Mouse (Mus musculus) thymus, postnatal 4 days (tissue): ENCODE data around the gene Nbeal2.

ENCODE experiments used
- DNase-seq: peaks from one replicate; pipeline ENCODE4 v3.0.0; 2021

The Nbeal2 gene

DNA sequence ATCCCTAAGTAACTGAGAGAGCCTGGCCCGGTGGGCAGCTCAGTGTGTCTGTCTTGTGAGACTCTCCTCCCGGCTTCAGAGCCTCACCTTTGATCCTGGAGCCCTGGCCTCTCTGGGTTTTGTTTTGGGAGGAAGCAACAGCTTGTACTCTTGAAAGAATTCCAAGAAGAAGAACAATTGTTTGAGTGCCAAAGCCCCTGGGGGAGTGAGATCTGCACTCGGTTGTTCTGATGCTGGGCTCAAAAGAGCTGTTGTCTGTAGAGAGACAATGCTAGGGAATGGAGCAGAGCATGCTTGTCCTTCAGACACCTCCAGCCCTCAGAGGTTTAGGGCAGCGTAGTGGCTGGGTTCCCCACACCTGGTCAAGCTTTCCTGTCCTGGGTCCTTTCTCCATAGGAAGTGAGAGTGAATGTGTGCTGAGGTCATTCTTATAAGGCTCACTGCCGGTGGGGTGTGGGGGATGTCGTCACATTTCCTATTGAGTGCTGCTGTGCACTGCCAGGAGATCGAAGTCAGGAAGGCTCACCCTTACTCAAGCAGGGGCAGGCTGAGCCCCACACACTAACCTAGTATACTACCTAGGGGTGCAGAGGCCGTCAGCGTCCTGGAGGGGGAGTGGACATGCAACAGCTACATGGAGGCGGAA is 19.3 kb upstream of the Nbeal2 start:
- DNase-seq, result no peak

- DNase-seq, result peak; percentile 70
Measured at GRCm38 (mm10) chr9:110672462-110673106, 18.6 kb upstream of the Nbeal2 start.

DNA sequence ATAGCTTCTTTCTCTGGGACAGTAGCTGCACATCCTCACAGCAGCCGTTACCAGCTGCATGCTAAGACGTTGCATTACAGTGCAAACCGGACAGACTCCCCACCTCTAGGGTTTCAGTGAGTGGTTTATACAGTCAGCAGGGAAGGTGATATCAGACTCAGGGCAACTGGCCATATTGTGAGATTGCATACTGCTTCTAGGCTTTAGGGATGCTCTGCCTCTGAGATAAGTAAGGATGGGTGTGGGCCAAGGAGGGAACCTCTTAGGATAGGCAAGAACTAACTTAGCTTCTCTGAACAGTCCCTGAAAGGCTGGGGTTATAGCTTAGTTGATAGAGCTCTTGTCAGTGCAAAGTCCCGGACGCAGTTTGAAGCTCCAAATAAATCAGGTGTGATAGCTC is 15.8 kb upstream of the Nbeal2 start:
- no peak for DNase-seq

DNA sequence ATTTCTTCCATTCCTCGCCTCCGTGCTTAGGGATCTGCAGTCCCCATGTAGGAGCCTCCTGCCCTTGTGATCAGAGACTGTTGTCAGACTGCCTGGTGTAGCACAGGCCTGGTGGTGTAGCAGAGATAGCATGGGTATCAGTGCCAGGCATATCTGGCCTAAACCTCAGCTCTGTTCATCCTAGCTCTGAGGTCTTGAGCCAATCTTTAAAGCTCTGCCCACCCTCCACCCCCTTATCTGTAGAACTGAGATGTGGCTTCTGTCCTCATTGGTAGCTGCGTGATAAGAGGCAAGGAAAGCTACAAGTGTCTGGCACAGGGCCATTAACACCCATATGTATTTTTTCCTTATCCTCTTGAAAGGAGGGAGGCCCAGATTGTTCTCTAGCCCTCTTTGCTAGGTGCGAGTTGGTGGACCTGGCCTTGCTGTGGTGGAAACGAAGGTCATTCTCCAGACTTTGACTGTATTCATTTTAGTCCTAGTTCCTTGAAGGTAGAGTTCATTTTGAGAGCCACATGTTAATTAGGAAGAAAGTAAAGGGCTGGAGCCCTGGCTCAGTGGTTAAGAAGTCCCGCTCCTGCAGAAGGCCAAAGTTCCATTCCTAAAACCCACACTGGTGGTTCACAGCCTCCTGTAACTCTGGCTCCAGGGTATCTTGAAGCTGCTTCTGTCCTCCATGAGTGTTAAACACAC is 14.8 kb upstream of the Nbeal2 start:
- DNase-seq, result no peak

GRCm38 (mm10) chr9:110667219-110667836 is 13.4 kb upstream of the Nbeal2 start:
- DNase-seq, result no peak

- peak; percentile 46 for DNase-seq
Measured at GRCm38 (mm10) chr9:110666374-110666773, 12.4 kb upstream of the Nbeal2 start.

- DNase-seq, result no peak
Measured at GRCm38 (mm10) chr9:110665912-110666311, 12.0 kb upstream of the Nbeal2 start.

DNA sequence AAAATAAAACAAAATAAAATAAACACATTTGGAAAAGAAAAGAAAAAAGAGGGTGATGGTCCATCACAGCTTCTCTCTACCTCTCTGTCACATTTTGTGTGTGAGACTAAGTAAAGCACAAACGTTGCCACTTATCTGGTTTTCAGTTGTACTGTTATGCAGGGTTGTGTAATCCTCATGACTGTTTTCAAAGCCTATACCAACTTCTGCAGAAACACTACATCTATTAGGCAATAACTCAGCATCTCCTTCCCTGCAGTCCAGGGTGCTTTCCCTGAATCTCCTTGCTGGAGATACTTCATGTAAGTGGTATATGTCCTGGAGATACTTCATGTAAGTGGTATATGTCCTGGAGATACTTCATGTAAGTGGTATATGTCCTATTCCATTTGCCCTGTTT is 8.9 kb upstream of the Nbeal2 start:
- DNase-seq, result no peak

GRCm38 (mm10) chr9:110660856-110661612 is 7.1 kb upstream of the Nbeal2 start:
- no peak for DNase-seq

- no peak for DNase-seq
Measured at GRCm38 (mm10) chr9:110660208-110660607, 6.2 kb upstream of the Nbeal2 start.

GRCm38 (mm10) chr9:110659521-110659920 is 5.6 kb upstream of the Nbeal2 start:
- DNase-seq, result no peak

GRCm38 (mm10) chr9:110657474-110658078 is 3.6 kb upstream of the Nbeal2 start:
- DNase-seq, result no peak

DNA sequence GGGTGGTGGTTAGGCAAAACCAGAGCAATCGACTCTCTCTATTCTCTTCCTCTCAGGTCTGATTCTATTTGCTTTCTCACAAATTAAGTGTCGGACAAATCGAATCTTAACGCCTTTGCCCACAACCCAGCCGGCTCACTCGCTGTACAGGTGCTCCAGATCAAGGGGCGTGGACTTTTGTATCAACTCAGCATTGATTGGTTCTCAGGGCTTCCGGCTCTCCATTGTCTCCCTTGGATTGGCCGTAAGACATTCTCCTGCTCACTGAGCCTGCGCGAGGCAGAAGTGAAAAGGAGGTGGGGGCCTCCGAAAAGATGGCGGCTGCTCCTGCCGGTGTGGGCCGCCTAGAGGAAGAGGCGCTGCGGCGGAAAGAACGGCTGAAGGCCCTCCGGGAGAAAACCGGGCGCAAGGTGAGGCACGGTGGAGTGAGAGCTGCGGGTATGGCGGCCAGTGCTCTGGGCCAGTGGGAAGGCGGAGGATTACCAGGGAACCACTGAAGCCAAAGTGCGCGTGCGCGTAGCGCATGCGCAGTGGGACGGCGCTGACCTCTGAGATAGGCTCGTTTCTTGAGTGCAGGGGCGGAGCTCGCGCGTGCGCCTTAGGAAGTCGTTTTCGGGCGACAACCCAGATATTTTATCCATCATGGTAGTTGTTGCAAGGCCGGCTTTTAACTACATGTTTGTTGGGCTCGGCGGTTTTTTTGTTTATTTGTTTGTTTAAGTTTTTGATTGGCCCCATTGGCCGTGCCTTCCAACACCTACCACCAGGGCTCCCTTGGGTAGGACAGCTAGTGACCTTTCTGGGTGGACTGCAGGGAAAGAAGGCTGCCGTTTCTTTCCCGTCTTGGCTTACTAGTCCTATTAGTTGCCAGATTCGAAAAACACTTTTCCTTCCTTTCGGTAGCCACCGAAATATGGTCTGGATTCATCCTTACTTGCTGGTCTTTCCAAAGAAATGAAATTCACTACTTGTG is 2.6 kb upstream of the Nbeal2 start, which contains the start of gene Ccdc12:
TSS of gene Ccdc12 (plus strand) at position 255 of the 973 bp plus-strand sequence.
- peak; percentile 95 for DNase-seq

DNA sequence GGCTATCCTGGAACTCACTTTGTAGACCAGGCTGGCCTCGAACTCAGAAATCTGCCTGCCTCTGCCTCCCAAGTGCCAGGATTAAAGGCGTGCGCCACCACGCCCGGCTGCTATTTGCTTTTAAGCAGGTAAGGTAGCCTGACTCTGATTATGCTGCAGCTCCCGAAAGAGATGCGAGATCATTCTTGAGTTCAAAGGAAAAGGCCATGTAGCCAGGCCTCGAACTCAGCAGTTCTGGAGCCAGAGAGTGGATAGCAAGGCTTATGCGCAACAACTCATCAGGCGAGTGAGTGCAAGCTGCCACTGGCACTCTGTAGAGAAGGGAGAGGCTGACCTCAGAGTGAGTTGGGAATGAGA is 1.7 kb upstream of the Nbeal2 start:
- no peak for DNase-seq

GRCm38 (mm10) chr9:110654726-110655650 is 1.0 kb upstream of the Nbeal2 start:
- DNase-seq, result no peak

DNA sequence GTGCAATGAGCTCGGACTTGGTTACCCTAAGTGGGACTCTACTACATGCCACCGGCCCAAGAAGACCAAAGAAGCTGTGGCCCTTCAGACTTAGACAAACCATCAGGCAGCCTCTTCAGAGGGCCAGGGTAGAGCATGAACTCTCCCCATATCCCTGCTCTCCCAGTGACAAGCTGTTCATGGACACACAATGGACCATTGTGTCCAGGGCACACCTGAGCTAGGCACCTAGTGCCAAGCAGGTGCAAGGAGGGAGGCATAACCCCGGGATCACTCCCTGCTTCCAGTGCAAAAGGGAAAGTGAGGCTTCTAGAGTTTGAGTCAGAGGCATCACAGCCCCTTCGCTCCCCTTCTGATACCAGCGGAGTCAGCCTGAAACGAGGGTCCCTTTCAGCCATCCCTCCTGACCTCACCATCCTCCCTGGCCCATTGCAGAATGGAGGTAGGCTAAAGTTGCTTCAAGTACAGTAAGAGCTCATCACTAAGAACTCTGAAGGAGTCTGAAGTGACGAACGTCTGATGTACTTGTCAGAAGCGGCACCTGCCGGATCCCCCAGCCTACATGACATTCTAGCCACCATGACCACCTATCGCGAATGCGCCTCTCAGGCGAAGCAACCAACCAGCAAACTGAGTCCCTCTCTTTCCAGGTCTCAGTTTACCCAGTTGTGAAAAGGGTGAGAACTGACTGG is 852 bp downstream of the Nbeal2 start:
- no peak for DNase-seq

DNA sequence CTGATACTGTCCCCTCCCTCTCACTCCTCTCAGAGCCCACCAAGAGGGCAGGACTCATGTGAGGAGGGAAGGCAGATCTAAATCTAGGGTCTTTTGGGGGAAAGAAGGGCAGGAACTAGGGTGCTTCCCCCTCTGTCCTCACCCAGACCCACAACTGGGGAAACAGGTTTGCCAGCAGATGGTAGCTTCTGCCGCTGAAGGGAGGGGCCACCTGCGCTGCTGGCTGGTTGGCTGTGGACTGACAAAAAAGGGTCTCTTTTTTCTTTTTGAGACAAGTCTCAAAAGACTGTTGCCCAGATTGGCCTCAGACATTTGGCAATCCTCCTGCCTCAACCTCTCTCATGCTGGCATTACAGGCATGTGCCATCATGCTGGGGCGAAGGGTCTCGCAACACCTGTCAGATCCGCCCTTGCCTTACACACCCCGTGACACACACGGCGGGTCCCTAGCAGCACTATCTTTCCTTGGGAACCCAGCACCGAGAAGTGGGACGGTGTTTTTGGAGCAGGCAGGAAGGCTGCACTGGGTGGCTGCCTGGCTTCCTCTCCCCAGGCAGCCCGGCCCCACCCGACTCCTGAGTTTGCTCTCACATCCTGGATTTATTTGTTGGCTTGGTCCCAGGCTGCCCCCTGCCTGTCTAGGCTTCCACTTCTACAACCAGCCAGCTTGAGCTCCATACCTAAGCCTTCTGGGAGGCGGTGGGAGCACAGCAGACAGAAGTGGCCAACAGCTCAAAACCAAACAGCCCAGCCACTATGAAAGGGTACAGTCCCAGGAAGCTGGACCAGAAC is 1.8 kb downstream of the Nbeal2 start:
- peak; percentile 72 for DNase-seq

DNA sequence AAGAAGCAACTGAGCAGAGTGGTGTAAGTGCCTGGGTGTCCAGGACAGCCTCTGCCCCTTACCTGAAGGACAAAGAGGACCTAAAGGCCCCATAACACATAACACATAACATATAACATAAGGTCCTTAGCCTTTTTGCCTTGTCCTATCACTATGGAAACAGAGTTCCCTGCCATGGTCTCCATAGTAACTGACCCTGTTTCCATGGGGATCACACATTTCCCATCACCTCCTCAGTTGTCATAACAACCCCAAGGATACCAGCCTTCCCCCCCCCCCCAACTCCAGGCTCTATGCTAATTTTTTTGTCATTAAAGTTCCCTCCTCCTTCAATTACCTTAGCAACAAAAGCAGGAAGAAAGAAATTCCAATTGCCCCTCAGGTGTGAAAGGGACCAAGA is 4.2 kb downstream of the Nbeal2 start:
- DNase-seq, result no peak

- peak; percentile 87 for DNase-seq
Measured at GRCm38 (mm10) chr9:110645219-110645618, 8.7 kb downstream of the Nbeal2 start.
